Mouse (Mus musculus) CD4-positive, CD25-positive, alpha-beta regulatory T cell, adult 4 months (primary cell): ENCODE results near the gene Rnf40. TPM values are rescaled to one million over a fixed set of nuclear protein-coding genes. Genes with fewer than 3 reads are reported as not detected.
"Not testable (repeated sequence)": the region's sequence is repeated elsewhere in the genome, so short reads cannot be mapped to it uniquely, and the experiment has no call there.

Experiments used
- ATAC-seq: one replicate; pipeline ENCODE4 v1.8.0; 2017
- polyA plus RNA-seq, 2 experiments: library from polyadenylated mRNA; unstranded; fragments of 100-300 nt; shearing (Covaris generic); gene quantifications; one replicate each; pipeline ENCODE4 v1.2.1; 2017

Gene Rnf40
- polyA plus RNA-seq, 2 experiments from 2014 or later = 26.3 to 45.6 TPM

GRCm38 (mm10) chr7:127604256-127604655, 15.7 kb downstream of the Rnf40 start:
- ATAC-seq = no peak

- no peak for ATAC-seq
Measured at GRCm38 (mm10) chr7:127607150-127607549, 18.6 kb downstream of the Rnf40 start.

GRCm38 (mm10) chr7:127611011-127611410, 22.4 kb downstream of the Rnf40 start:
- ATAC-seq = no peak

DNA sequence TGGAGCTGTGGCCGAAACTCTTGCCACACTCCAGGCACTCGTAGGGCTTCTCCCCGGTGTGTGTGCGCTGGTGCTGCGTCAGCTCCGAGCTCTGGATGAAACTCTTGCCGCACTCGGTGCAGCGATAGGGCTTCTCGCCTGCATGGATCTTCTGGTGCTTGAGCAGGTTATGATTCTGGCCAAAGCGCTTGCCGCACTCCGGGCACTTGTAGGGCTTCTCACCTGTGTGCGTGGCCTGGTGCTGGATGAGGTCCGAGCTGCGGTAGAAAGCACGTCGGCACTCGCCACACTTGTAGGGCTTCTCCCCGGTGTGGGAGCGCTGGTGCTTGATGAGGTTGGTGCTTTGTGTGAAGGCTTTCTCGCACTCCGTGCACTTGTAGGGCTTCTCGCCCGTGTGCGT, 23.0 kb downstream of the Rnf40 start:
- ATAC-seq = no peak

DNA sequence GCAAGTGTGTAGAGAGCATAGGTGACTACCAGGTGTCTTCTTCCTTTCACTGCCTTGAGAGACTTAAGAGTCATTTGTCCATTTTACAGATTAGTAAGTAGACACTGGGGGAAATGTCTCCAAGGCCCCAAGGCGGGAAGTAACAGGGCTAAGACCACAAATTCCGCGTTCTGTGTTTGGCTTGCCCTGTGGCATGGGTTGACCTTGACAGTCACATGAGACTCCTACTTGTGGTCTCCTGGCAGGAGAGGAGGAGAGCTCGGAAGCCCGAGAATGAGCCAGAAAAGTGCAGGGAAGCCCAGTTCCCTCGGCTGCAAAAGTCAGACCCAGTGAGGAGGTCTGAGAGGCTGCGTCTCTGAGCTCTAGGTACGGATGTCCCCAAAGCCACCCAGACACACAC, 24.9 kb downstream of the Rnf40 start:
- no peak for ATAC-seq

DNA sequence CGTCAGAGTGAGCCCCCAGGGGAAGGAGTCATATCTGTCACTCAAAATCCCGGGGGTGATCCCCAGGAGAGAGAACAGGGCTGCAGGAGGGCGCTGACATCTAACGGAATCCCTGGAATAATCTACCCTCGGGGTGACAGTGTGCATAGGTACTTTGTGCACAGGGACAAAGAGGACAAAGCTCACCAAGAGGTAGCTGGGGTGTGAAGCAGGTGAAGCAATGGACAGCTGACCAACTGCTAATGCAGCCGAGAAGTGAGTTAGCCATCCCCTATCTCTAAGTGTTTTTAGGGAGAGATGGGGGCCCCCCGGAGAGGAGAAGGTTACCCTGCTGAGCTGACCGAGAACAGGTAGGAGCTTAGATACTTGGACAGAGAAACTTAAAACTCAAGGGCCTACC, 25.5 kb downstream of the Rnf40 start:
- ATAC-seq = no peak

- no peak for ATAC-seq
Measured at GRCm38 (mm10) chr7:127614511-127614890, 25.9 kb downstream of the Rnf40 start.

GRCm38 (mm10) chr7:127614891-127615843, 26.6 kb downstream of the Rnf40 start, which contains the start of gene Zfp629:
Gene Zfp629, minus strand, starts transcription at chr7:127615797.
- ATAC-seq = no peak

GRCm38 (mm10) chr7:127616336-127616735, 27.8 kb downstream of the Rnf40 start:
- no peak for ATAC-seq

GRCm38 (mm10) chr7:127616881-127617280, 28.3 kb downstream of the Rnf40 start:
- ATAC-seq = no peak

- no peak for ATAC-seq
Measured at GRCm38 (mm10) chr7:127617962-127618361, 29.4 kb downstream of the Rnf40 start.

DNA sequence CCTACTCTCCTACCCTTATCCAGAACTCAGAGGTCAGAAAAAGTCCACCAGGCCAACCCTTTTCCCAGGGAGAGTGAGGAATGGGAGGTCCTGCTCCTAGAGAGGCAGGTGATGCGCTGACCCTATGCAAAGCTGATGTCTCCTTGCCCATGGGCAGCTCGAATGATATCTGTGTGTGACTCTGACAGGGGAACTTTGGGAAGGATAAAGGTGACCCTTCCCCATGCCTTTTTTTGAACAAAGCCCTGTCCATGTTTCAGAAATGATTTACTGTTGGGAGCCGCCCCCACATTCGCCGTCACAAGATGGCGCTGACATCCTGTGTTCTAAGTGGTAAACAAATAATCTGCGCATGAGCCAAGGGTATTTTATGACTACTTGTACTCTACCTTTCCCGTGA, 29.8 kb downstream of the Rnf40 start:
- ATAC-seq = not testable (repeated sequence)

DNA sequence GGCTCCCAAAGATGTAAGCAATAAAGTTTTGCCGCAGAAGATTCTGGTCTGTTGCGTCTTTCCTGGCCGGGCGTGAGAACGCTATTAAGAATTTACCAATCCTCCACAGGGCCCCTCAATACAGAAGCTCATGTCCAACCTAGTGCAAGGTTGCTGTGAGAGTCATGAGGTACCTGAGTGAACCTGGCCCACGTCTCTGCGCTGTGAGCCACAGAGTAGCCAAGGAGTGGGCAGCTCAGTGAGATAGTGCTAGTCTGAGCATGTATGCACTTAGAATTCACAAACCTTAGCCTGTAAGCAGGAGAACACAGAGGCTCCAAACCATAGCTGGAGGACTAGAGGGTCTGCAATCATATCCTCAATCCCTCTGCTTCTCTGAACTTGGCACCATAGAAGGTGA, 37.5 kb downstream of the Rnf40 start:
- ATAC-seq = no peak

DNA sequence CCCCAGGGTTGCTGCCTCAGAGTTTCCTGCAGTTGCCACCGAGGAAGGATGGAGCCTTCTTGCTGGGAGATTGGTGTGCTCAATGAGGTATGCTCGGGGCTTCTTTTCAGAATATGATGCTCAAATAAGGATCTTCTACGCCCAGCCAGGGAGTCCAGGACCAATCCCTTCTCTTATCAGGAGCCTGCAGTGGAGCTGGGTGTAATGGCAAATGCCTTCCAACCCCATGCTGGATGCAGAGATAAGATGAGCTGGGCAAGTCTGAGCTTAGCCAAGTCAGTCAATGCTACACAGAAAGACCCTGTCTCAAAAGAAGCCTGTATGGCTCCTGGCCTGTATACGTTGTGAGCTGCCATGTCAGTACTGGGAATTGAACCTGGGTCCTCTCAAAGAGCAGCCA, 37.9 kb downstream of the Rnf40 start:
- no peak for ATAC-seq

DNA sequence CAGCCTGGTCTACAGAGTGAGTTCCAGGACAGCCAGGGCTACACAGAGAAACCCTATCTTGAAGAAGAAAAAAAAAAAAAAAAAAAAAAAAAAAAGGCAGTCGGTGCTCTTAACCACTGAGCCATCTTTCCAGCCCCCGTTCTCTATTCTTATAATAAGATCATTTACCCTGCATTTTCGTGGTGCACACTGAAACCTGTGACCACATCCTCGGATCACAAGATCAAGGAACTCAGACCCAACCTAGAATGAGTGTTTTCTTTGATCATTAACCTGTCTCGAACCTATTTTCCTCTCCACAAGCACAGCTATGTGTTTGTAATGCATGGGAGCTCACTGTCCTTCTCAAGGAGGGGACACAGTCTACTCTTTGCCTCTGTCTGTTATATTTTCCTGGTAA, 40.1 kb downstream of the Rnf40 start:
- ATAC-seq = peak; percentile 86

DNA sequence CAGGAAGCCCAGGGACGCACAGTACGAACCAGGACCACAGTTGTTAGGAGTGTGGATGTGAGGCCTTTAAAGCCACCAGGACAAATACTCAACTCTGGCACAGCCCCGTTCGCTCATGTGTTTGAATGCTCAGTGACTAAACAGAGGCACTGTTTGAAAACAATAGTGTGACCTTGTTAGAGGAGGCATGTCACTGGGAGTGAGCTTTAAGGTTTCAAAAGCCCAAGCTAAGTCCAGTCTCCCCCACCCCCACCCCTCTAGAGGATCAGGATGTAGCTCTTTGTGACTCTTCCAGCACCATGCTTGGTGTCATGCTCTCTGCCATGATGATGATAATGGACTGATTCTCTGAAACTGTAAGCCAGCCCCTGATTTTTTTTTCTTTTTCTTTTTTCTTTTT, 42.8 kb downstream of the Rnf40 start:
- ATAC-seq = no peak

GRCm38 (mm10) chr7:127636963-127637362, 48.4 kb downstream of the Rnf40 start:
- ATAC-seq = no peak

DNA sequence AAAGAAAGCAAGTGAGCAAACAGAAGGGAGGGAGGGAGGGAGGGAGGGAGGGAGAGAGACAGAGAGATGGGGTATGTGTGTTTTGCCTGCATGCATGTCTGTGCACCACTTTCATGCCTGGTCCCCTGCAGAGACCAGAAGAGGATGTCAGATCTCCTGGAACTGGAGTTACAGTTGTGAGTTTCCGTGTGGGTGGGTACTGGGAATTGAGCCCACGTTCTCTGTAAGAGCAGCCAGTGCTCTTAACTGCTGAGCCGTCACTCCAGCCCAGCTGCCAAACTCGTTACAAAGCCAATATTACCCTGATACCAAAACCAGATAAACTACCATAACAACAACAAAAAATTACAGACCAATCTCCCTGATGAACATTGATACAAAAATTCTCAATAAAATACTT, 52.7 kb downstream of the Rnf40 start:
- ATAC-seq = no peak

DNA sequence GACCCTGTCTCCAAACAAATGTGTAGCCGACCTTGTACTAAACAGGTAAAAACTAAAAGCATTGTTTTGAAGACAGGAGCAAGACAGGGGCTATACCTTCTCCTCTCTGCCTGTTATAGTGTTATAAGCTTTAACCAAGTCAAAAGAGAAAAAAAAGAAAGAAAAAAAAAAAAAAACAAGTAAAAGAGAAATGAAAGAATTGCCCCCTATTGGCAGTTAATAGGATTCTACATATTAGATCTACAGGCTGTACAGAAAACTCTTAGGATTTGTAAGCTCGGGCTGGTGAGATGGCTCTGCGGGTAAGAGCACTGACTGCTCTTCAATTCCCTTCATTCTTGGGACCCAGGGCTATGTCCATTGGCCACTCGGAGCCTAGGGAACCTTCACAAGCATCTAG, 53.7 kb downstream of the Rnf40 start:
- no peak for ATAC-seq

DNA sequence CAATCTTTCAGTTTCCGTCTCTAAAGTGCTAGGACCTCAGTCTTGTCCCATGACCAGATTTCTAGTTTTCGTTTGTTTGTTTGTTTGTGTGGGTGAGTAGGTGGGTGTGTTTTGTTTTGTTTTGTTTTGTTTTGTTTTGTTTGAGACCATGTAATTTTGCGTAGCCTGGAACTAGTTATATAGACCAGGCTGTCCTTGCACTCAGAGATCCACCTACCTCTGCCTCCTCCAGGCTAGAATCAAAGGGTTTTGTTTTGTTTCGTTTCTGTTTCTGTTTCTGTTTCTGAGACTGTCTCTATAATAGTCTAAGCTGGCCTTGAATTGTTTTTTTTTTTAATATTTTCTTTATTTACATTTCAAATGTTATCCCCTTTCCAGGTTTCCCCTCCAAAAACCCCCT, 57.8 kb downstream of the Rnf40 start:
- ATAC-seq = peak; percentile 79

- not testable (repeated sequence) for ATAC-seq
Measured at GRCm38 (mm10) chr7:127647576-127647975, 59.0 kb downstream of the Rnf40 start.

DNA sequence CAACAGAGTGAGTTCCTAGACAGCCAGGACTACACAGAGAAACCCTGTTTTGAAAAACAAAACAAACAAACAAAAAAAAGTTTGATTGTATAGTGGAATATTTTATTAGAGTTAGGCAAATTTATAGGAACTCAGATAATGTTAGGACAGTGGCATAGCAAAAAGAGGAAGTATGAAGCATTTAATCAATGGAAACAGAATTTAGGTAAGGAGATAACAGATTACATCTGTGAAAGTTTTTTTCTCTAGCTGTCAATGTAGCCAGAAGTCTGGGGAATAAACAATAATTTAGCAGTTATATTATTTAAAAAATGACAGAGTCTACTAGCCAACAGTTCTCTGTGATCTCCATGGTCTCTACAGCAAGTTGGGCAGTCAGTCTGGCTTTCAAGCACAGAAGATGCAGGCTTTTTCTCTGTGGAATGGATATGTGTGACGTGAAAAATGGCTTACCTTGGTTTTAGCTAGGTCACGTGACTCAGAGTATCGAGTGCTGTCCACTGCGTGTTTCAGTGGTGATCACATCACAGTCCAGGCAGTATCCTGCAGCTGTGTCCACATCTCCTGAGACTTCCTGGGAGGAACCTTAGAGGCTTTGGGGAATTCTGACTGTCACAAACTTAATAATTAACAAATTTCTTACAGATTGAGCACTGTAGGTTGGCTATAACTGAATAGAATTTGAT, 60.1 kb downstream of the Rnf40 start:
- no peak for ATAC-seq

DNA sequence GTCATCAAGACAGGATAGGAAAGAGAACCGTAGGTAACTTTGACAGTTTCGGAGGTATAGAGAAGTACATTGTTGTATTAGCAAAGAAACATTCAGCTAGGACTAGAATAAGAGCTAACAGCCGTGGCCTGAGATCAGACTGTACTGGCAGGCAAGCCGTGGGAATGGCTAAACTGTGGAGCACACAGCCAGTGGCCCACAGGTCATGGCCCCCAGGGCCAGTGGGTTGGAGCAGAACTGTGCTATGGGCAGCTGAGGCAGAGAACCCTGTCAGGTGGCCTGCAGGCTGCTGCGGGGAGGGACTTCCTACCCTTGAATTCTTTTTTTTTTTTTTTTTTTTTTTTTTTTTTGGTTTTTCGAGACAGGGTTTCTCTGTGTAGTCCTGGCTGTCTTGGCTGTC, 60.6 kb downstream of the Rnf40 start:
- ATAC-seq = no peak

DNA sequence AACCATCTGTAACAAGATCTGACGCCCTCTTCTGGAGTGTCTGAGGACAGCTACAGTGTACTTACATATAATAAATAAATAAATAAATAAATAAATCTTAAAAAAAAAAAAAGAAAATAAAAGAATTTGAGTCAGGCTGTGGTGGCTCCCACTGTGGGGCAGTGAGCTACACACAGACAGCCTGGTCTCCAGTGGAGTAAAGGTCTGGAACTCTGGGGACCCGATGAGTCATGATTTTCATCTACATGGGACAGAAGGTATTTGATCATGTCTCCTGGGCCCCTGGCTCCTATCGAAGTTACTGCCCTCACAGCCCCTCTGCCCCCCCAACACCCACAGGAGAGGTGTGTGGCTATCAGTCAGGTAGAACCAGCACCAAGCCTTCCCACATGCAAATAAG, 63.1 kb downstream of the Rnf40 start:
- no peak for ATAC-seq
